Mouse (Mus musculus) cortical plate, adult 2 months (tissue): ENCODE measurements around the gene Mars. TPM values are rescaled to one million over a fixed set of nuclear protein-coding genes. Genes with fewer than 3 reads are reported as not detected.
A peak's percentile ranks its signal among the peaks of the same experiment; 100 is the strongest.

Experiments
- H3K27ac ChIP-seq: fragments of 200-500 bp; 2 replicates; pipeline ENCODE4 v1.5.1; 2012; ENCODE audit warnings: low read length, control low read depth, inconsistent platforms; ENCODE audit not compliant: insufficient read depth
- H3K4me1 ChIP-seq: fragments of 200-500 bp; 2 replicates; pipeline ENCODE4 v1.6.1; 2011; ENCODE audit warnings: low read length; ENCODE audit not compliant: control insufficient read depth, insufficient read depth
- H3K4me3 ChIP-seq: fragments of 200-500 bp; 2 replicates; pipeline ENCODE4 v1.5.1; 2011; ENCODE audit warnings: mild to moderate bottlenecking, low read length, control low read depth; ENCODE audit not compliant: insufficient read depth
- CTCF ChIP-seq: fragments of 200-500 bp; IDR thresholded peaks from 2 replicates; pipeline ENCODE4 v1.5.1; 2011; ENCODE audit warnings: mild to moderate bottlenecking, control low read depth, low read length; ENCODE audit not compliant: insufficient read depth; ENCODE audit errors: extremely low read depth
- POLR2A ChIP-seq: fragments of 200-500 bp; IDR thresholded peaks from 2 replicates; pipeline ENCODE4 v1.6.1; 2011; ENCODE audit warnings: mild to moderate bottlenecking, low read length, control low read depth; ENCODE audit not compliant: insufficient read depth; ENCODE audit errors: extremely low read depth
- polyA plus RNA-seq: library from polyadenylated mRNA; depleted of rRNA; stranded (reverse); fragments of >200 nt; gene quantifications from 2 replicates; pipeline ENCODE4 v1.2.3, GENCODE M21; 2012

Gene Mars
- polyA plus RNA-seq, 1 experiment = 75.6 TPM

- Histone ChIP-seq H3K4me1 (peaks cover 8% of the 10 kb centered on the region), H3K4me3 (peak overlapping the region; percentile 65), H3K27ac (no peak overlapping the region)
- TF ChIP-seq CTCF = no peak
- no peak for TF ChIP-seq POLR2A
Observed at GRCm38 (mm10) chr10:127287936-127288293, 23.7 kb downstream of the Mars start.

- H3K4me3 ChIP-seq = peak overlapping the region; percentile 65
- TF ChIP-seq POLR2A (no peak), CTCF (no peak)
- no peak overlapping the region for H3K27ac ChIP-seq
- H3K4me1 ChIP-seq = peaks cover 8% of the 10 kb centered on the region
Observed at GRCm38 (mm10) chr10:127287271-127287935, 24.2 kb downstream of the Mars start.

GRCm38 (mm10) chr10:127286730-127287129 lies 24.9 kb downstream of the Mars start:
- Histone ChIP-seq H3K4me3 (peak overlapping the region; percentile 65; the same call in 1 of the 2 replicates), H3K4me1 (peaks cover 8% of the 10 kb centered on the region), H3K27ac (no peak overlapping the region)
- TF ChIP-seq CTCF = no peak

DNA sequence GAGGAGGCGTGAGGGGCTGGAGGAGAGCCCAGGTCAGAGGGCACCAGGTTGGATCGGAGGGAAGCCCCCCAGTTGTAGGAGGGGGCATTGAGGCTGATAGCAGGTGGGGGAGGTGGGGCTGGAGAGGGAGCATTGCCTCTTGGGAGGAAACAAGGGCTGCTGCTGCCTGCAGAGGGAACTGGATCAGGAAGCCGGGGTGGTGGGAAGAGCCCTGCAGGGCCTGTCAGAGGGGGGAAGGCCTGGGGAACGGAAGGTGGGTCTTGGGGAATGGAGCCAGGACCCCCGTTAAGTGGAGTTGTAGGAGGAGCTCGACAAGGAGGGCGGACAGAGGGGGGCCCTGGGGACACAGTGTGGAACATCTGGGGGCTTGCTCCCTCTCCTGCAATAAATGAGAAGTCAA lies 25.4 kb downstream of the Mars start:
- no peak overlapping the region for H3K4me3 ChIP-seq
- H3K4me1 ChIP-seq = peaks cover 8% of the 10 kb centered on the region
- TF ChIP-seq POLR2A = no peak
- TF ChIP-seq CTCF = no peak
- H3K27ac ChIP-seq = no peak overlapping the region

- Histone ChIP-seq H3K4me3 (no peak overlapping the region), H3K27ac (no peak overlapping the region), H3K4me1 (peaks cover 8% of the 10 kb centered on the region)
- TF ChIP-seq CTCF (no peak), POLR2A (no peak)
Observed at GRCm38 (mm10) chr10:127285644-127286043, 25.9 kb downstream of the Mars start.

GRCm38 (mm10) chr10:127284724-127285500 lies 26.7 kb downstream of the Mars start:
- Histone ChIP-seq H3K4me3 (no peak overlapping the region), H3K27ac (no peak overlapping the region), H3K4me1 (peaks cover 8% of the 10 kb centered on the region)
- TF ChIP-seq POLR2A (no peak), CTCF (no peak)

DNA sequence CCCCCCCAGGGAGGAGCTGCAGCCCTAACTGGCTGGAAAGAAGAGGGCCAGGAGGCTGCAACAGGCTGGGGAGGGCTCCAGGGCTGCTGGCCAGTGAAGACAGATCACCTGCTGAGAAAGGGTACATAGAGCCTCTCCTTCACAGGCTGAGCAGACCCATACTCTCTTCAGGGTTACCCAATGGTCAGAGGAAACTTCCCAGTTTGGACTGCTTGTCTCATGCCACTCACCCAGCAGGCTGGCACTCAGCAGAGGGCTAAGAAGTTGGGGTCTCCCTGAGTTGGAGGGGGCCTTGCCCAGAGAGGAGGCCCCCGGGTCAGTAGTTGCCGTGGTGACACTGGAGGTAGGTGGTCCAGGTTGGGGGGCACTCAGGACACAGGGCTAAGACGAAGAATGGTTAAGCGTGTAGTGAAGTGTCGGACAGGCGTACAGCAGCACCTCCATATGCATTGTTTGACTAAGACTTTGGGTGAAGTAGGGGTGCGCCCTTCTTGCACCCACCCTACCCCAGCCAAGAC lies 27.4 kb downstream of the Mars start:
- Histone ChIP-seq H3K4me1 (peaks cover 5% of the 10 kb centered on the region), H3K27ac (no peak overlapping the region), H3K4me3 (no peak overlapping the region)
- no peak for TF ChIP-seq CTCF
- TF ChIP-seq POLR2A = no peak

DNA sequence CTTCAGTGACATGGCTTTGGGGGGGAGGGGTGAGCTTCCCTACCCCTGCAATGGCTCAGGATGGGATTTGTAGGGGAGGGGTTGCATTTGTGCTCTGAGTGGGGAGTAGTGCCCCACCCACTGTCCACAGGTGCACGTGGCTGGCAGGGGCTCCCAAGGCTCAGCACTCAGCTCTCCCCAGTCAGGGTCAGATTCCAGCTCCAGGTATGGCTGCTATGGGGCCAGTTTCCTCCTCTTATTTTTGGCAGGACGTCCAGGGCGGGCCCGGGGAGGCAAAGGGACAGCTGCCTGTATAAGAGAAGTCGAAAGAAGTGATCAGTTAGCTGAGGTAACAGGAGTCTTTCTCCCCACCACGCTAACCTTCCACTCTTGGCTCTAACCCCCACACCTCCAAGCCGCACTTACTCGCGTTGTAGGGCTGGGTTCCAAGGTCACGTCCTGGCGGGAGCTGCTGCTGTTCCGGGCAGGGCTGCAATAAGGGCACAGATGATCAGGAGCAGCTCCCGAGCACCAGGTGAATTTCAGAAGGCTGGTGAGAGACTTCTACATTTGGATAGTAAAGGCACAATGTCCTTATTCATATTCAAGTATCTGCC lies 28.9 kb downstream of the Mars start:
- TF ChIP-seq CTCF (no peak), POLR2A (no peak)
- H3K4me1 ChIP-seq = peaks cover 5% of the 10 kb centered on the region; the same call in 1 of the 2 replicates
- no peak overlapping the region for H3K4me3 ChIP-seq
- no peak overlapping the region for H3K27ac ChIP-seq

- no peak for TF ChIP-seq POLR2A
- TF ChIP-seq CTCF = no peak
- Histone ChIP-seq H3K4me1 (no peaks in the 10 kb centered on the region), H3K4me3 (no peak overlapping the region), H3K27ac (no peak overlapping the region)
Observed at GRCm38 (mm10) chr10:127281316-127281715, 30.3 kb downstream of the Mars start.

DNA sequence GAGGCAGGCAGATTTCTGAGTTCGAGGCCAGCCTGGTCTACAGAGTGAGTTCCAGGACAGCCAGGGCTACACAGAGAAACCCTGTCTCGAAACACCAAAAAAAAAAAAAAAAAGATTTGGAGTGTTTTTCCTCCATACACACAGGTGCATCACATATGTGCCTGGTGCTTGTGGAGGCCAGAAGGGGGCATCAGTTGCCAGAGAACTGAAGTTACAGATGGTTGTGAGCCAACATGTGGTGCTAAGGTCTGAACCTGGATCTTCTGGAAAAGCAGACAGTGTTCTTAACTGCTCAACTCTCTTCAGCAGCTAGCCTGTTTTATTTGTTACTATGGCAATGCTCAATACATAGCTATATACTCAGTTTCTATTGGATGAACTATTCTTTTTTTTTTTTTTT lies 31.9 kb downstream of the Mars start:
- TF ChIP-seq CTCF = 0 out of 2 replicates have a peak, but pooled peaks have one; percentile 12
- TF ChIP-seq POLR2A = no peak

More for the DNA sequence above, 31.9 kb downstream of the Mars start:
- no peak overlapping the region for H3K4me3 ChIP-seq
- no peak overlapping the region for H3K27ac ChIP-seq
- no peaks in the 10 kb centered on the region for H3K4me1 ChIP-seq
